Mouse (Mus musculus) liver, embryonic 15.5 days (tissue): ENCODE measurements around the gene Plcl2. TPM values are rescaled to one million over a fixed set of nuclear protein-coding genes. Genes with fewer than 3 reads are reported as not detected.
"Not testable (repeated sequence)": the region's sequence is repeated elsewhere in the genome, so short reads cannot be mapped to it uniquely, and the experiment has no call there.

Experiments
- ATAC-seq: fragments of 200-750 bp; cut with Nextera tagmentation; 2 replicates; pipeline ENCODE4 v1.8.0; 2017; ENCODE audit warnings: moderate number of reproducible peaks, mild to moderate bottlenecking, moderate library complexity; ENCODE audit not compliant: insufficient read depth
- H3K27ac ChIP-seq: fragments of 300-500 bp; sonication (generic); replicated peaks from 2 replicates; pipeline ENCODE4 v1.5.1; 2015; ENCODE audit warnings: mild to moderate bottlenecking, inconsistent platforms
- H3K27me3 ChIP-seq: fragments of 300-500 bp; sonication (generic); 2 replicates; pipeline ENCODE4 v1.6.1; 2015; ENCODE audit warnings: mild to moderate bottlenecking, inconsistent platforms
- H3K36me3 ChIP-seq: fragments of 300-500 bp; sonication (generic); replicated peaks from 2 replicates; pipeline ENCODE4 v1.6.1; 2015; ENCODE audit warnings: moderate library complexity, mild to moderate bottlenecking, inconsistent platforms
- H3K4me1 ChIP-seq: fragments of 300-500 bp; sonication (generic); replicated peaks from 2 replicates; pipeline ENCODE4 v1.6.1; 2015; ENCODE audit warnings: inconsistent platforms
- H3K4me2 ChIP-seq: fragments of 300-500 bp; sonication (generic); 2 replicates; pipeline ENCODE4 v1.6.1; 2015; ENCODE audit warnings: moderate library complexity, mild to moderate bottlenecking, inconsistent platforms
- H3K4me3 ChIP-seq: fragments of 300-500 bp; sonication (generic); replicated peaks from 2 replicates; pipeline ENCODE4 v1.5.1; 2015; ENCODE audit warnings: mild to moderate bottlenecking, inconsistent platforms
- H3K9ac ChIP-seq: fragments of 300-500 bp; sonication (generic); 2 replicates; pipeline ENCODE4 v1.6.1; 2015; ENCODE audit warnings: moderate library complexity, mild to moderate bottlenecking, inconsistent platforms
- H3K9me3 ChIP-seq: fragments of 300-500 bp; sonication (generic); replicated peaks from 2 replicates; pipeline ENCODE4 v1.6.1; 2016; ENCODE audit warnings: inconsistent platforms
- WGBS: fragments of 180-500 bp; shearing (Covaris S2); methylation state at CpG from one replicate; pipeline ENCODE4 v1.1.7; 2015; ENCODE audit warnings: mixed read lengths; ENCODE audit not compliant: insufficient replicate concordance; 5-methylcytosine and 5-hydroxymethylcytosine counted together
- polyA plus RNA-seq: library from polyadenylated mRNA; unstranded; fragments of >200 nt; fragmentation: Nextera tagmentation; extraction: Ambion mirVana; gene quantifications from 2 replicates; pipeline ENCODE4 v1.2.1, GENCODE M21; 2015

Plcl2 gene
- polyA plus RNA-seq, 1 experiment from 2014 or later = 1.6 TPM

- not testable (repeated sequence) for H3K4me3 ChIP-seq, H3K4me1 ChIP-seq, H3K27ac ChIP-seq, H3K36me3 ChIP-seq, H3K9me3 ChIP-seq, H3K9ac ChIP-seq, H3K27me3 ChIP-seq, H3K4me2 ChIP-seq, ATAC-seq
Observed at GRCm38 (mm10) chr17:50630992-50631391, 121.8 kb downstream of the Plcl2 start.

GRCm38 (mm10) chr17:50634008-50634871 lies 125.0 kb downstream of the Plcl2 start:
- Histone ChIP-seq H3K27me3 (no peaks in the 10 kb centered on the region), H3K36me3 (no peaks in the 10 kb centered on the region), H3K4me1 (no peaks in the 10 kb centered on the region), H3K9me3 (no peaks in the 10 kb centered on the region), H3K4me3 (no peak overlapping the region), H3K27ac (no peak overlapping the region), H3K4me2 (no peak overlapping the region), H3K9ac (no peak overlapping the region)
- WGBS = 61% methylated on average over 7 of the region's 7 CpGs
- no peak for ATAC-seq

GRCm38 (mm10) chr17:50635961-50636585 lies 126.9 kb downstream of the Plcl2 start:
- no peak for ATAC-seq
- H3K4me2 ChIP-seq = no peak overlapping the region
- H3K4me1 ChIP-seq = no peaks in the 10 kb centered on the region
- H3K36me3 ChIP-seq = no peaks in the 10 kb centered on the region
- no peaks in the 10 kb centered on the region for H3K9me3 ChIP-seq
- H3K27me3 ChIP-seq = no peaks in the 10 kb centered on the region
- H3K4me3 ChIP-seq = no peak overlapping the region
- WGBS = 61% methylated on average over 8 of the region's 8 CpGs
- H3K27ac ChIP-seq = no peak overlapping the region
- H3K9ac ChIP-seq = no peak overlapping the region

GRCm38 (mm10) chr17:50638791-50639190 lies 129.6 kb downstream of the Plcl2 start:
- Histone ChIP-seq H3K27ac (no peak overlapping the region), H3K4me3 (no peak overlapping the region), H3K4me2 (no peak overlapping the region), H3K9me3 (no peaks in the 10 kb centered on the region), H3K27me3 (no peaks in the 10 kb centered on the region), H3K36me3 (no peaks in the 10 kb centered on the region), H3K4me1 (no peaks in the 10 kb centered on the region), H3K9ac (no peak overlapping the region)
- WGBS = 74% methylated on average over 3 of the region's 3 CpGs
- no peak for ATAC-seq

- no peak overlapping the region for H3K4me3 ChIP-seq
- WGBS = 77% methylated on average over 2 of the region's 2 CpGs
- H3K27me3 ChIP-seq = no peaks in the 10 kb centered on the region
- H3K4me2 ChIP-seq = no peak overlapping the region
- H3K9ac ChIP-seq = no peak overlapping the region
- no peaks in the 10 kb centered on the region for H3K36me3 ChIP-seq
- no peak for ATAC-seq
- H3K4me1 ChIP-seq = no peaks in the 10 kb centered on the region
- no peak overlapping the region for H3K27ac ChIP-seq
- no peaks in the 10 kb centered on the region for H3K9me3 ChIP-seq
Observed at GRCm38 (mm10) chr17:50641076-50641610, 131.9 kb downstream of the Plcl2 start.

GRCm38 (mm10) chr17:50641879-50642278 lies 132.7 kb downstream of the Plcl2 start:
- no peak overlapping the region for H3K4me3 ChIP-seq
- no peak overlapping the region for H3K9ac ChIP-seq
- no peak overlapping the region for H3K4me2 ChIP-seq
- ATAC-seq = no peak
- no peaks in the 10 kb centered on the region for H3K36me3 ChIP-seq
- H3K4me1 ChIP-seq = no peaks in the 10 kb centered on the region
- H3K9me3 ChIP-seq = no peaks in the 10 kb centered on the region
- 80% methylated on average over 1 of the region's 1 CpGs for WGBS
- H3K27me3 ChIP-seq = no peaks in the 10 kb centered on the region
- H3K27ac ChIP-seq = no peak overlapping the region

GRCm38 (mm10) chr17:50643356-50643755 lies 134.2 kb downstream of the Plcl2 start:
- ATAC-seq = no peak
- H3K4me1 ChIP-seq = no peaks in the 10 kb centered on the region
- WGBS = 45% methylated on average over 6 of the region's 6 CpGs

GRCm38 (mm10) chr17:50643989-50644388 lies 134.8 kb downstream of the Plcl2 start:
- no peak overlapping the region for H3K4me2 ChIP-seq
- no peak overlapping the region for H3K9ac ChIP-seq
- H3K27ac ChIP-seq = no peak overlapping the region
- H3K4me3 ChIP-seq = no peak overlapping the region
- H3K9me3 ChIP-seq = 0 out of 2 replicates have a peak, but pooled peaks cover 4% of the 10 kb centered on the region
- 51% methylated on average over 6 of the region's 6 CpGs for WGBS
- 0 out of 2 replicates have a peak, but pooled peaks cover 2% of the 10 kb centered on the region for H3K36me3 ChIP-seq
- no peaks in the 10 kb centered on the region for H3K27me3 ChIP-seq
- ATAC-seq = no peak
- no peaks in the 10 kb centered on the region for H3K4me1 ChIP-seq

More at GRCm38 (mm10) chr17:50643356-50643755, 134.2 kb downstream of the Plcl2 start:
- H3K9me3 ChIP-seq = 0 out of 2 replicates have a peak, but pooled peaks cover 4% of the 10 kb centered on the region
- H3K36me3 ChIP-seq = 0 out of 2 replicates have a peak, but pooled peaks cover 2% of the 10 kb centered on the region
- no peak overlapping the region for H3K4me2 ChIP-seq
- H3K27me3 ChIP-seq = no peaks in the 10 kb centered on the region
- H3K9ac ChIP-seq = no peak overlapping the region
- no peak overlapping the region for H3K27ac ChIP-seq
- H3K4me3 ChIP-seq = no peak overlapping the region

- ATAC-seq, H3K27ac ChIP-seq, H3K4me1 ChIP-seq, H3K4me3 ChIP-seq, H3K4me2 ChIP-seq, H3K9me3 ChIP-seq, H3K27me3 ChIP-seq, H3K9ac ChIP-seq, H3K36me3 ChIP-seq: not testable (repeated sequence)
- WGBS = 78% methylated on average over 4 of the region's 4 CpGs
Observed at GRCm38 (mm10) chr17:50648141-50648540, 138.9 kb downstream of the Plcl2 start.

- no peak for ATAC-seq
- Histone ChIP-seq H3K4me1 (no peaks in the 10 kb centered on the region), H3K27ac (no peak overlapping the region), H3K4me2 (no peak overlapping the region), H3K9me3 (0 out of 2 replicates have a peak, but pooled peaks cover 4% of the 10 kb centered on the region), H3K36me3 (0 out of 2 replicates have a peak, but pooled peaks cover 2% of the 10 kb centered on the region), H3K4me3 (no peak overlapping the region), H3K27me3 (no peaks in the 10 kb centered on the region), H3K9ac (no peak overlapping the region)
- WGBS = 77% methylated on average over 6 of the region's 6 CpGs
Observed at GRCm38 (mm10) chr17:50648757-50649419, 139.7 kb downstream of the Plcl2 start.
